Mouse (Mus musculus) lung, postnatal 4 days (tissue): Measurements from ENCODE around the gene Myh10.
"Not testable (repeated sequence)": the region's sequence is repeated elsewhere in the genome, so short reads cannot be mapped to it uniquely, and the experiment has no call there.

ENCODE experiments used
- DNase-seq, 2 experiments: peaks; one replicate each; pipeline ENCODE4 v3.0.0; 2021

The Myh10 gene

GRCm38 (mm10) chr11:68805148-68805547 is 113.8 kb downstream of the Myh10 start:
- no peak for DNase-seq

DNA sequence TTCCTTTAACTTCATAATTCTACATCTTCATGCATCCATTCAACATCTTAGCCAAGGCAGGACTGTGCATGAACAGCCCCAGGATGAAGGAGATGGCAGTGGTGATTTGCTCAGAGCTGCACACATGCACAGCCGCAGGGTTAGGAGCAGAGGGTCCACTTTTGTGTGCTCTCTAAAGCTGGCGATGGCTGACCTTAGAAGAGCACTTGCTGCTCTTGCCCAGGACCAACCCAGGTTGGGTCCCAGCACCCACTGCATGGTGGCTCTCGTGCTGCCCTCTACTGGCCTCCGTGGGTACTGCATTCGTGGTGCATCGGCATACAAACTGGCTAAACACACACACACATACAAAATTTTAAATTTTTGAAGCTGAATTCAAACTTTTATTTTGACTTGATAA is 116.4 kb downstream of the Myh10 start:
- peak; percentile 68 to 80 for DNase-seq

GRCm38 (mm10) chr11:68811881-68812577 is 120.7 kb downstream of the Myh10 start:
- DNase-seq = no peak

- no peak for DNase-seq
Measured at GRCm38 (mm10) chr11:68818416-68818815, 127.1 kb downstream of the Myh10 start.

GRCm38 (mm10) chr11:68819226-68819805 is 128.0 kb downstream of the Myh10 start:
- no peak for DNase-seq

GRCm38 (mm10) chr11:68822326-68822725 is 131.0 kb downstream of the Myh10 start:
- DNase-seq = no peak

- no peak for DNase-seq
Measured at GRCm38 (mm10) chr11:68826735-68827134, 135.4 kb downstream of the Myh10 start.

DNA sequence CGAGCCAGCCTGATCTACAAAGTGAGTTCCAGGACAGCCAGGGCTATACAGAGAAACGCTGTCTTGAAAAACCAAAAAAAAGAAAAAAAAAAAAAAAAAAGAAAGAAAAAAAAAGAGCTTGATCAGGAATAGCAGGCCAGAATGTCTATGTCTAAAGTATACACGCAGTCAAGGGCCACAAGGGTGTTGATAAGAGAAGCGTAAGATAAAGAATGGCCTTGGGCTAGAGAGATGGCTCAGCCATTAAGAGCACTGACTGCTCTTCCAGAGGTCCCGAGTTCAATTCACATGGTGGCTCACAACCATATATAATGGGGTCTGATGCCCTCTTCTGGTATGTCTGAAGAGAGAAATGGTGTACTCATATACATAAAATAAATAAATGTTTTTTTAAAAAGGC is 140.2 kb downstream of the Myh10 start:
- not testable (repeated sequence) for DNase-seq

DNA sequence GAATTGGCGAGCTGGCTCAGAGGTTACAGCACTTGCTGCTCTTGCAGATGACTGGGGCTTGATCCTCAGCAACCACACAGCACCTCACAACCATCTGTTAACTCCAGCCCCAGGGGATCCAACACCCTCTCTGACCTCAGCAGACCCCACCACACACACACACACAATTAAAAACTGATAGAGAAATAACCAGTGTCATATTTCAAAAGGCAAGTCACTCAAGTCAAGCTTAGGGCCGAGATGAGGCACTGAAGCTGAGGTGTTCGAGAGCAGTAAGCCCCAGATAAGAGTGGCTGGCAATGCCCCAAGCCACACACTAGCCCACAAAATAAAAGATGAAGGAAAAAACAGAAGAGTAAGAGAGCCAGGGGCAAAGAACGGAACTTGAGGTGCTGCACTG is 141.4 kb downstream of the Myh10 start:
- no peak for DNase-seq

GRCm38 (mm10) chr11:68833593-68833992 is 142.2 kb downstream of the Myh10 start:
- no peak for DNase-seq

DNA sequence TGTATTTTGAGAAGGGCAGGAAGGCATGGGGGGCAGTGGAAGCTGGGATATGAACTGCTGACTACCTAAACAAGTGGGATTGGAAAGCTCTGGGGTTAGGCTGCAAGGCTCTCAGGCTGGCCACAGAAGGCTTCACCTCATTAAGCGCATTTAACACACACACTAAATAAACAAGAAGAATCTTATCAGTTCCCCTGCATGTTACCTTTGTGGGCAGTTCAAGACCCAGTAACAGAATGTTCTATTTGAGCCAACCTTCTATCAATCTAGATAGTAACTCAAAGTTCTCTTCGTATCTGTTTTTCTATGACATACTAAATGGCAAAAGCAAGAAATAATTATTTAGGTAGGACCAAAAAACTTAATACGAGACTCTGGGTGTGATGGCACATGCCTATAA is 143.7 kb downstream of the Myh10 start:
- no peak for DNase-seq

DNA sequence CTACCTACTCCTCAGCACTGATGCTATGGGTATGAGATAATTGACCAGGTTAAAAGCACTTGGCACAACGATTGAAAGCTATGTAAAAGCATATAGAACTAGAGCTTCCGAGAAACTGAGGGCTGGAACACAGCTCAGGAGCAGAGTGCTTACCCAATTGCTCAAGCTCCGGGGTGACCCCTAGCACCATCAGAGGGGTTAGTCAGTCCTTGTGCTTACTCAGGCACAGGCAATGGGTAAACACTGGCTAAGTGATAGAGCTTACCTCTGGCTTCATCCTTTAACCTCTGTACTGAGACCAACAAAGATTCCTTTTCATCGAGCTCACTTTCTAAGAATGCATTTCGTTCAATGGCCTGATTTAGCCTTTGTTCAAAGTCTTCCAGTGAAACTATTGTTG is 148.2 kb downstream of the Myh10 start:
- no peak for DNase-seq

DNA sequence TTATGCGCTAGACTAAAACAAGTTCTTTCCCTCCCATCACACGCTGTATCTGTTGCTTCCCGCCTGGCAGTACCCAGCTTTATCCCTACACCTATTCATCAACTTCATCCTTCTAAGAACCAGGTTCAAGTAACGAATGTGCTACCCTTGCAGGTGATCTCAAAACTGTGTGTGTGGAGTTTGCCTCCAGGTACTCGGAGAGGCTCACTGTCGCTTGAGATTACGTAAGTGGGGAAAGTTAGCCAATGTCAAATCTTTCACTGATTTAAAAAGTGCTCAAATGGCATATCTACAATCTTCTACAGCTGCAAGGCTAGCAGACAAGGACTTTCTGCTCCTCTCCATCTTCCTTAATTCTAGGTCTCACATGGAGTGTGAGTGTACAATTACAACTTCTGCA is 159.5 kb downstream of the Myh10 start:
- DNase-seq = no peak

GRCm38 (mm10) chr11:68851644-68852485 is 160.5 kb downstream of the Myh10 start:
- DNase-seq = no peak

- peak; percentile 82 to 88 for DNase-seq
Measured at GRCm38 (mm10) chr11:68852486-68852901, 161.1 kb downstream of the Myh10 start.

- peak; percentile 100 for DNase-seq
Measured at GRCm38 (mm10) chr11:68852932-68853409, 161.6 kb downstream of the Myh10 start.

GRCm38 (mm10) chr11:68853611-68854401 is 162.4 kb downstream of the Myh10 start:
- peak; percentile 70 to 84 for DNase-seq

GRCm38 (mm10) chr11:68854621-68855020 is 163.3 kb downstream of the Myh10 start:
- DNase-seq = no peak

GRCm38 (mm10) chr11:68857329-68857728 is 166.0 kb downstream of the Myh10 start:
- no peak for DNase-seq

DNA sequence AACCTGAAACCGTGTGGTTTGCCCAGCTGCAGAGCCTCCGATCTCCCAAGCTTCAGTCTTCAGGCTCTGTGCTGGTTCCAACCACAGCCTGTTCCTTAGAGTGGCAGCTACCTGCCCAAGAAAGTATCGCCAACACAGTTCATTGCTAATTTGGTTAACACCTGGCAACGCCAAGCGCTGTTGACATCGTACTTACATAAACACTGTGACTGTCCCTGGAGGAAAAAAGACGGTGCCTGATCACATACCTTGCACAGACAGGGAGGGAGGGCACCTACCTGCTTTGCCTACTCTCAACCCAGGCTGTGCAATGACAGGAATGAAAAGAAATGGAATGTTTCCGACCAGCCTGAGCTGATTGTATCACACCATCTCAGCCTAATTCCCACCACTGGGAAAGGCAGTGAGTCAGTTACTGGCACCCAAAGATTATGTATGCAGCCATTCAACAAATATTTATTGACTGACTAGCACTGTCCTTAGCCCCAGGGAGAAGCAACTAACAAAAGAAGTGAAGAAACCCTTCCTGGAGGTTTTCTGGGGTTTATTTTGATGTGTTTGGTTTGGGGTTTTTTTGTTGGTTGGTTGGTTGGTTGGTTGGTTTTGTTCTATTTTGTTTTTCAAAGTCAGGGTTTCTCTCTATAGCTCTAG is 168.7 kb downstream of the Myh10 start:
- DNase-seq = no peak

DNA sequence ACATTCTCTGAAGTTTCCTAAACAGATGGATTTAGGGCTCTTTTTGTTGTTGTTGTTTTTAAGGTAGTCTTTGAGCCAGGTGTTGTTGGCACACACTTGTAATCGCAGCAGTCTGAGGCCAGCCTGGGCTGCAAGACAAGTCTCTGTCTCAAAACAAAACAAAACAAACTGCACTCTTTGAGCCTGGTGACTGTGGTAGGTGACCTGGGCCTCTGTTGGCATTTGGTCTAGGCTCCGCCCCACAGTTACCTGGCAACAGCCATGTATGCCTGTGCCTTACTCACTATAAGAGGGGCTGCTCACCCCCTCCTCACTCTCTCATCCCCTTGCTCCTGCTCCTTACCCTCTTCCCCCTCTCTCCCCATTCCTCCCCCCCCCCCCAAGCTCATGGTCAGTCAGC is 170.9 kb downstream of the Myh10 start:
- DNase-seq = no peak

DNA sequence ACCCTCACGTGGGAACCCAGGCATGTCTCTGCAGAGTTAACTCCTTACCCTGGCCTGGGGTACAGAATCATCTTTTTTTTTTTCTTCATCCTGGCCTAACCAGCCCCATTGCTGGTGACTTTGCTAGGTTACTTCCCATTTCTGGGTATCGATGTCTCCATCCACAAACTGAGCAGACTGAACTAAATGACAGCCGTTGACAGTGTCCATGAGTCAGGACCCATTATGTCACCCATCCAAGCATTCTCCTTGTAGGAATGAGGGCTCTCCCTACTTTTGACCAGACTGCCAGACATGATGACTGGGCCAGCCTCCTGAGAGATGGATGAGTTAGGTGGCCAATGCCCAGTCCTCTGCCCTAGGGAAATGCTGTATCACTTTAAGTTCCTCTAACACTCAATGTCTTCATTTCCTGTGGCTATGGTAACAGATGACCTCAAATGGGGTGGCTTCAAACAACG is 172.3 kb downstream of the Myh10 start:
- peak; percentile 30 to 47 for DNase-seq
